Mouse (Mus musculus): ENCODE measurements around the gene Notch4.

DNA sequence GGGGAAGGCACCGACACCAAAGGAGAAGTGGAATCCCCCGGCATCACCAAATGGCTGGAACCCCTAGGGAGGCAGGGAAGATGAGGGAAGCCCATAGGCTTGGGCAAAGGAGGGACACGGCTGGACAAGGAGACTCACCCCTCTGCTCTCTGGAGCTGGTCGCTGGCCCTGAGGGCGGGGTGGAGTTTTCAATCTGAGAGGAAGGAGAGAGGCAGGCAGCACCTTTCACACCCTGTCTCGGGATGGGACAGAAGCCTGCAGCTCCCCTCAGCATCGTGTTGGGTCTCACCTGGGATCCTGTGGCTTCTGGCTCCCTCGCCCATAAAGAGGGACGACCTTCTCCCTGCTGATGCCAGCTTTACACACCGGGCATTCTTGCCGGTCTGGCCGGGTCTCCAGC is 37.7 kb downstream of the Notch4 start:
- TF ChIP-seq CTCF (IDR thresholded peaks at IDR 0.05; ENCODE audit: low read depth) (no peak), EP300 (IDR thresholded peaks at IDR 0.05; ENCODE audit: low read depth) (no peak)

Data from heart, postnatal 0 days (tissue).